Mouse (Mus musculus) G1E (cell line): ENCODE measurements around the gene Sost. TPM values are rescaled to one million over a fixed set of nuclear protein-coding genes. Genes with fewer than 3 reads are reported as not detected.

ENCODE experiments used
- ATAC-seq: 2 replicates; pipeline ENCODE4 v1.8.0; 2016; ENCODE audit warnings: mild to moderate bottlenecking; ENCODE audit not compliant: insufficient number of reproducible peaks, poor library complexity, low FRiP score, severe bottlenecking; ENCODE audit errors: extremely low read depth
- DNase-seq: peaks from one replicate; pipeline ENCODE4 v3.0.0; 2012; ENCODE audit warnings: low spot score
- H3K27me3 ChIP-seq: 2 replicates; pipeline ENCODE4 v1.6.1; 2012; ENCODE audit warnings: mild to moderate bottlenecking, low read length, inconsistent platforms; ENCODE audit not compliant: insufficient read depth
- H3K36me3 ChIP-seq: replicated peaks from 2 replicates; pipeline ENCODE3; 2012; ENCODE audit warnings: mild to moderate bottlenecking, inconsistent platforms
- H3K4me1 ChIP-seq: 2 replicates; pipeline ENCODE4 v1.6.1; 2012; ENCODE audit warnings: low read depth, low read length, inconsistent platforms, mixed read lengths; ENCODE audit not compliant: insufficient read depth
- H3K4me3 ChIP-seq: 2 replicates; pipeline ENCODE4 v1.5.1; 2012; ENCODE audit warnings: low read depth, mild to moderate bottlenecking, inconsistent platforms, low read length, moderate library complexity, mixed read lengths
- H3K9me3 ChIP-seq: replicated peaks from 2 replicates; pipeline ENCODE4 v1.6.1; 2012; ENCODE audit warnings: inconsistent platforms
- CTCF ChIP-seq: IDR thresholded peaks from 2 replicates; pipeline ENCODE4 v1.5.1; 2012; ENCODE audit warnings: low read depth, low read length, inconsistent platforms, mixed read lengths
- GATA1 ChIP-seq: IDR thresholded peaks from 2 replicates; pipeline ENCODE4 v1.6.1; 2012; ENCODE audit warnings: borderline replicate concordance, low read length, inconsistent platforms, mixed read lengths
- GATA2 ChIP-seq: IDR thresholded peaks from 2 replicates; pipeline ENCODE4 v1.6.1; 2012; ENCODE audit warnings: low read depth, low read length, inconsistent platforms, borderline replicate concordance
- POLR2AphosphoS5 ChIP-seq: IDR thresholded peaks from 2 replicates; pipeline ENCODE4 v1.6.1; 2012; ENCODE audit warnings: low read depth, low read length, inconsistent platforms; ENCODE audit not compliant: insufficient replicate concordance
- TAL1 ChIP-seq: conservative IDR thresholded peaks from 2 replicates; pipeline ENCODE4 v1.6.1; 2012; ENCODE audit warnings: low read depth, low read length, inconsistent platforms, mixed read lengths
- polyA plus RNA-seq: library from polyadenylated mRNA; stranded (reverse); fragments of >175 nt; gene quantifications from 2 replicates; pipeline ENCODE4 v1.2.3, GENCODE M21; 2012
- total RNA-seq, 2 experiments: library from RNA; stranded (forward) in 1 of 2; stranded (reverse) in 1 of 2; fragments of 200-1000 nt in 1 of 2; fragments of >200 nt in 1 of 2; fragmentation: Nextera tagmentation in 1 of 2; gene quantifications; 2 replicates each; pipeline ENCODE4 v1.2.3; 2014 to 2017

The Sost gene
- total and polyA plus RNA-seq, 3 experiments = not detected

GRCm38 (mm10) chr11:101976949-101977348 lies 10.1 kb upstream of the Sost start:
- H3K4me1 ChIP-seq = no peaks in the 10 kb centered on the region
- TF ChIP-seq CTCF = no peak
- no peak for TF ChIP-seq TAL1
- TF ChIP-seq GATA2 = no peak
- no peak for TF ChIP-seq GATA1
- no peak for TF ChIP-seq POLR2AphosphoS5
- H3K27me3 ChIP-seq = peaks cover 2% of the 10 kb centered on the region; the same call in 1 of the 2 replicates
- no peaks in the 10 kb centered on the region for H3K36me3 ChIP-seq
- H3K4me3 ChIP-seq = no peak overlapping the region
- DNase-seq (no peak), ATAC-seq (no peak)
- no peaks in the 10 kb centered on the region for H3K9me3 ChIP-seq

DNA sequence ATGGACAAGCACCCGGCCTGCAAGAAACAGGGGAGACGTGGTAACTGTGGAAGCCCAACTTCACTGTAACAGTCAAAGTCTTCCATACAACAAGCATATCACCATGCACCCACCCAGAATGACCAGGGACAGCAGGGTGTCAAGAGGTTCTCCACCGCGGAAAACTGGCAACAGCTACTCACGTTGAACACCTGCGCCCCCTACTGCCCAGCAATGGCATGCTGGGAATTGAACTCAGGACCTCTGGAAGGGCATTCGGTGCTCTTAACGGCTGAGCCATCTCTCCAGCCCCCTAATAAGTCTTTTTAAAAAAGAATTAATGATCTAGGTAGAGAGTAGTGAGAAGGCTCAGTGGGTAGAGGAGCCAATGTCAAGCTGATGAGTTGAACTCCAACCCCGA lies 8.1 kb upstream of the Sost start:
- no peak overlapping the region for H3K4me3 ChIP-seq
- ATAC-seq = no peak
- H3K36me3 ChIP-seq = no peaks in the 10 kb centered on the region
- H3K27me3 ChIP-seq = no peaks in the 10 kb centered on the region; the same call in 1 of the 2 replicates
- no peaks in the 10 kb centered on the region for H3K4me1 ChIP-seq
- no peaks in the 10 kb centered on the region for H3K9me3 ChIP-seq
- TF ChIP-seq POLR2AphosphoS5 (no peak), GATA2 (no peak), TAL1 (no peak), CTCF (no peak), GATA1 (no peak)
- DNase-seq = no peak

- ATAC-seq (no peak), DNase-seq (no peak)
- no peaks in the 10 kb centered on the region for H3K4me1 ChIP-seq
- H3K4me3 ChIP-seq = no peak overlapping the region
- TF ChIP-seq GATA2 (no peak), POLR2AphosphoS5 (no peak), GATA1 (no peak), CTCF (no peak), TAL1 (no peak)
- no peaks in the 10 kb centered on the region for H3K36me3 ChIP-seq
- no peaks in the 10 kb centered on the region; the same call in 1 of the 2 replicates for H3K27me3 ChIP-seq
- H3K9me3 ChIP-seq = no peaks in the 10 kb centered on the region
These were observed 7.4 kb upstream of the Sost start for GRCm38 (mm10) chr11:101974181-101974580.

- no peak for ATAC-seq
- Histone ChIP-seq H3K9me3 (no peaks in the 10 kb centered on the region), H3K4me3 (no peak overlapping the region), H3K27me3 (no peaks in the 10 kb centered on the region; the same call in 1 of the 2 replicates), H3K4me1 (no peaks in the 10 kb centered on the region), H3K36me3 (no peaks in the 10 kb centered on the region)
- TF ChIP-seq GATA1 (no peak), GATA2 (no peak), CTCF (no peak), TAL1 (no peak), POLR2AphosphoS5 (no peak)
- DNase-seq = no peak
These were observed 6.7 kb upstream of the Sost start for GRCm38 (mm10) chr11:101973496-101973895.

DNA sequence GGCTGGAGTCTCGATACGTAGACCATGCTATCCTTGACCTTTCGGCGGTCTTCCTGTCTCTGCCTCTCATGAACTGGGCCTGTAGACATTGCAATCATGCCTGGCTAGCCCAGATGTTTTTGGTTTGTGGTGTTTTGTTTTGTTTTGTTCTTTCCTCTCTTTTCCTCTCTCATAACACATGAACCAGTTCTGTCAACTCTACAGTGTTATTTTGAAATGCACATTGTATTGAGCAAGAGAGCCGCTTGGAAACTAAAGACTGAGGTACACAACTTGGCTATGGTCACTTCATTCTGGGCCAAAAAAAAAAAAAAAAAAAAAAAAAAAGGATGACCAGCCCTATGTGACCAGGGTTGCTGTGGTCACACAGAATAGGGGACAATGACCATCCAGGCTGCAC lies 5.8 kb upstream of the Sost start:
- Histone ChIP-seq H3K4me1 (no peaks in the 10 kb centered on the region), H3K4me3 (no peak overlapping the region), H3K36me3 (no peaks in the 10 kb centered on the region), H3K9me3 (no peaks in the 10 kb centered on the region), H3K27me3 (peaks cover 6% of the 10 kb centered on the region)
- ATAC-seq (no peak), DNase-seq (no peak)
- TF ChIP-seq GATA1 = no peak
- no peak for TF ChIP-seq CTCF
- TF ChIP-seq TAL1 = no peak
- TF ChIP-seq GATA2 = no peak

DNA sequence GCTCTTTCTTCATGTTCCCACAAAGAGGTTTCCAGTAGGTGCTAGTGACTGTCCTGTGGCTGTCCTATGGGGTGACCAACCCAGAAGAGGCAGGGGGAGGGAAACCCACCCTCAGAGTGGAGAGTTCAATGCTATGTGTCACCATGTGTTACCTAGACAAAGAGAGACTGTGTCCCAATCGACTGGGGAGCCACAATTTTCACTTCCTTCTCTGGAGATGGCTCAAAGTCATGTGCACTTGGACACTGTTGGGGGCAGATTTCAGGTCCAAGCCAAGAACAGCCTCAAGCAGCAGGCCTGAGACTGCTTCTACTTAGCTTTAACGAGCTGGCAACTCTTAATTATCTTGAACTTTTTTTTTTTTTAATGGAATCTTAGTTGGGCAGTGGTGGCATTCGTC lies 5.3 kb upstream of the Sost start:
- Histone ChIP-seq H3K36me3 (no peaks in the 10 kb centered on the region), H3K4me1 (no peaks in the 10 kb centered on the region), H3K9me3 (no peaks in the 10 kb centered on the region), H3K27me3 (peaks cover 6% of the 10 kb centered on the region), H3K4me3 (no peak overlapping the region)
- TF ChIP-seq TAL1 = no peak
- TF ChIP-seq POLR2AphosphoS5 = no peak
- no peak for TF ChIP-seq CTCF
- TF ChIP-seq GATA1 = no peak
- TF ChIP-seq GATA2 = no peak
- no peak for DNase-seq
- ATAC-seq = no peak
